Mouse (Mus musculus) CH12.LX (cell line): ENCODE measurements around the gene Hinfp. TPM values are rescaled to one million over a fixed set of nuclear protein-coding genes. Genes with fewer than 3 reads are reported as not detected.
A peak's percentile ranks its signal among the peaks of the same experiment; 100 is the strongest.

Experiments used
- DNase-seq: peaks from one replicate; pipeline ENCODE4 v3.0.0-alpha.2; 2013; ENCODE audit errors: extremely low read depth
- H3K27ac ChIP-seq: 2 replicates; pipeline ENCODE4 v1.5.1; 2012; ENCODE audit warnings: low read depth, mild to moderate bottlenecking, control low read depth, moderate library complexity; ENCODE audit not compliant: insufficient read depth
- H3K27me3 ChIP-seq: replicated peaks from 2 replicates; pipeline ENCODE3; 2012; ENCODE audit warnings: inconsistent platforms
- H3K36me3 ChIP-seq, 2 experiments: replicated peaks in 1 of 2; 2 replicates each; pipeline versions ENCODE3 to v1.6.1; 2012; ENCODE audit warnings: inconsistent platforms in 1 of 2, low read length in 1 of 2, mild to moderate bottlenecking in 1 of 2, mixed read lengths in 1 of 2, moderate library complexity in 1 of 2; ENCODE audit not compliant: control insufficient read depth in 1 of 2, insufficient read depth in 1 of 2
- H3K4me1 ChIP-seq, 2 experiments: 2 replicates each; pipeline ENCODE4 v1.6.1; 2012; ENCODE audit warnings: inconsistent platforms in 1 of 2, moderate library complexity in 1 of 2; ENCODE audit not compliant: insufficient read depth in 2 of 2, control insufficient read depth in 1 of 2
- H3K4me2 ChIP-seq: 2 replicates; pipeline ENCODE4 v1.6.1; 2012; ENCODE audit warnings: low read depth, mild to moderate bottlenecking, control low read depth; ENCODE audit not compliant: poor library complexity, insufficient read depth, severe bottlenecking
- H3K4me3 ChIP-seq, 3 experiments: fragments of 150-350 bp in 1 of 3; sonication (generic) in 1 of 3; replicated peaks in 1 of 3; 2 replicates each; pipeline versions ENCODE3 to v1.5.1; 2011 to 2012; ENCODE audit warnings: low read depth in 2 of 3, low read length in 2 of 3, mild to moderate bottlenecking in 2 of 3, moderate library complexity in 2 of 3, control low read depth in 1 of 3, improper control_type of control experiment in 1 of 3, inconsistent platforms in 1 of 3, mixed read lengths in 1 of 3; ENCODE audit not compliant: poor library complexity in 1 of 3
- H3K79me2 ChIP-seq: replicated peaks from 2 replicates; pipeline ENCODE4 v1.6.1; 2012; ENCODE audit warnings: mild to moderate bottlenecking, moderate library complexity; ENCODE audit not compliant: control insufficient read depth, poor library complexity, insufficient read depth, severe bottlenecking; ENCODE audit errors: extremely low read depth
- H3K9ac ChIP-seq: 2 replicates; pipeline ENCODE4 v1.6.1; 2012; ENCODE audit warnings: low read depth, mild to moderate bottlenecking, control low read depth, moderate library complexity; ENCODE audit not compliant: insufficient read depth
- H3K9me3 ChIP-seq: replicated peaks from 2 replicates; pipeline ENCODE3; 2012; ENCODE audit warnings: low read length, inconsistent platforms, mixed read lengths
- CHD1 ChIP-seq: IDR thresholded peaks from 2 replicates; pipeline ENCODE4 v1.6.1; 2012; ENCODE audit warnings: low read depth, low read length, improper control_type of control experiment, inconsistent platforms
- CHD2 ChIP-seq: IDR thresholded peaks from 2 replicates; pipeline ENCODE4 v1.6.1; 2011; ENCODE audit warnings: low read length, improper control_type of control experiment
- E2F4 ChIP-seq: IDR thresholded peaks from 2 replicates; pipeline ENCODE4 v1.6.1; 2011; ENCODE audit warnings: low read depth, low read length, improper control_type of control experiment; ENCODE audit not compliant: insufficient replicate concordance
- GABPA ChIP-seq: IDR thresholded peaks from 2 replicates; pipeline ENCODE4 v1.6.1; 2012; ENCODE audit warnings: low read depth, low read length, improper control_type of control experiment, inconsistent platforms; ENCODE audit not compliant: insufficient replicate concordance
- HCFC1 ChIP-seq: IDR thresholded peaks from 2 replicates; pipeline ENCODE4 v1.6.1; 2012; ENCODE audit warnings: low read depth, mild to moderate bottlenecking, inconsistent platforms, low read length, improper control_type of control experiment
- IRF4 ChIP-seq: IDR thresholded peaks from 2 replicates; pipeline ENCODE4 v1.6.1; 2014; ENCODE audit warnings: low read depth, mild to moderate bottlenecking, inconsistent platforms, low read length, improper control_type of control experiment
- JUN ChIP-seq: IDR thresholded peaks from 2 replicates; pipeline ENCODE4 v1.6.1; 2011; ENCODE audit warnings: low read depth, mild to moderate bottlenecking, low read length, improper control_type of control experiment, moderate library complexity; ENCODE audit not compliant: insufficient read depth
- JUND ChIP-seq: conservative IDR thresholded peaks from 2 replicates; pipeline ENCODE4 v1.6.1; 2011; ENCODE audit warnings: low read depth, low read length, improper control_type of control experiment
- KAT2A ChIP-seq: IDR thresholded peaks from 2 replicates; pipeline ENCODE4 v1.6.1; 2012; ENCODE audit warnings: low read length, improper control_type of control experiment, inconsistent platforms; ENCODE audit not compliant: insufficient replicate concordance
- MAZ ChIP-seq: IDR thresholded peaks from 2 replicates; pipeline ENCODE4 v1.6.1; 2012; ENCODE audit warnings: low read depth, mild to moderate bottlenecking, inconsistent platforms, low read length, improper control_type of control experiment, moderate library complexity
- MEF2A ChIP-seq: IDR thresholded peaks from 2 replicates; pipeline ENCODE4 v1.6.1; 2014; ENCODE audit warnings: low read depth, mild to moderate bottlenecking, inconsistent platforms, low read length, improper control_type of control experiment, borderline replicate concordance
- NELFE ChIP-seq: IDR thresholded peaks from 2 replicates; pipeline ENCODE4 v1.6.1; 2011; ENCODE audit warnings: low read depth, low read length, improper control_type of control experiment
- PAX5 ChIP-seq: IDR thresholded peaks from 2 replicates; pipeline ENCODE4 v1.6.1; 2012; ENCODE audit warnings: low read length, inconsistent platforms, mixed read lengths
- POLR2AphosphoS2 ChIP-seq: IDR thresholded peaks from 2 replicates; pipeline ENCODE4 v1.6.1; 2011; ENCODE audit warnings: low read depth, low read length, improper control_type of control experiment
- RAD21 ChIP-seq: IDR thresholded peaks from 2 replicates; pipeline ENCODE4 v1.6.1; 2011; ENCODE audit warnings: low read depth, mild to moderate bottlenecking, low read length, improper control_type of control experiment, moderate library complexity
- SIN3A ChIP-seq: IDR thresholded peaks from 2 replicates; pipeline ENCODE4 v1.6.1; 2012; ENCODE audit warnings: low read length, improper control_type of control experiment, inconsistent platforms
- TBP ChIP-seq: conservative IDR thresholded peaks from 2 replicates; pipeline ENCODE4 v1.6.1; 2011; ENCODE audit warnings: low read depth, low read length, improper control_type of control experiment
- TCF12 ChIP-seq: IDR thresholded peaks from 2 replicates; pipeline ENCODE4 v1.6.1; 2014; ENCODE audit warnings: low read depth, mild to moderate bottlenecking, inconsistent platforms, low read length, improper control_type of control experiment
- UBTF ChIP-seq: IDR thresholded peaks from 2 replicates; pipeline ENCODE4 v1.6.1; 2012; ENCODE audit warnings: low read depth, mild to moderate bottlenecking, inconsistent platforms, low read length, improper control_type of control experiment, moderate library complexity
- USF2 ChIP-seq: conservative IDR thresholded peaks from 2 replicates; pipeline ENCODE4 v1.6.1; 2011; ENCODE audit warnings: low read depth, low read length, improper control_type of control experiment
- ZC3H11A ChIP-seq: IDR thresholded peaks from 2 replicates; pipeline ENCODE4 v1.6.1; 2012; ENCODE audit warnings: low read depth, mild to moderate bottlenecking, inconsistent platforms, low read length, improper control_type of control experiment
- ZKSCAN1 ChIP-seq: IDR thresholded peaks from 2 replicates; pipeline ENCODE4 v1.6.1; 2012; ENCODE audit warnings: low read depth, inconsistent platforms, low read length, improper control_type of control experiment, borderline replicate concordance
- ZMIZ1 ChIP-seq: IDR thresholded peaks from 2 replicates; pipeline ENCODE4 v1.6.1; 2012; ENCODE audit warnings: low read depth, mild to moderate bottlenecking, inconsistent platforms, low read length, improper control_type of control experiment
- ZNF384 ChIP-seq: IDR thresholded peaks from 2 replicates; pipeline ENCODE4 v1.6.1; 2012; ENCODE audit warnings: low read depth, low read length, improper control_type of control experiment, inconsistent platforms
- dilution Hi-C: fragments of 300-500 bp; cut with MboI; formaldehyde crosslinking; loops from 2 replicates; pipeline ENCODE4 v1.14.3; 2020; ENCODE audit warnings: low sequenced_read_pairs; ENCODE audit not compliant: extremely low pct_unique_long_range_greater_than_20kb, extremely low pct_ligation_motif_present
- in situ Hi-C: fragments of 300-500 bp; cut with MboI; formaldehyde crosslinking; loops from 3 replicates; pipeline ENCODE4 v1.14.3; 2019; ENCODE audit warnings: low sequenced_read_pairs, low pct_ligation_motif_present, low pct_unique_long_range_greater_than_20kb, mixed read lengths
- polyA plus RNA-seq: library from polyadenylated mRNA; unstranded; fragments of >175 nt; gene quantifications from 2 replicates; pipeline ENCODE4 v1.2.1, GENCODE M21; 2012; ENCODE audit warnings: low read depth; ENCODE audit not compliant: insufficient read length
- total RNA-seq, 2 experiments: library from RNA; depleted of rRNA; stranded (reverse); fragments of 300-350 nt in 1 of 2; fragments of >200 nt in 1 of 2; gene quantifications; 2 replicates each; pipeline ENCODE4 v1.2.3; 2012 to 2014

The Hinfp gene
- total and polyA plus RNA-seq, 3 experiments, result 14.0 to 18.9 (median 16.6) TPM

DNA sequence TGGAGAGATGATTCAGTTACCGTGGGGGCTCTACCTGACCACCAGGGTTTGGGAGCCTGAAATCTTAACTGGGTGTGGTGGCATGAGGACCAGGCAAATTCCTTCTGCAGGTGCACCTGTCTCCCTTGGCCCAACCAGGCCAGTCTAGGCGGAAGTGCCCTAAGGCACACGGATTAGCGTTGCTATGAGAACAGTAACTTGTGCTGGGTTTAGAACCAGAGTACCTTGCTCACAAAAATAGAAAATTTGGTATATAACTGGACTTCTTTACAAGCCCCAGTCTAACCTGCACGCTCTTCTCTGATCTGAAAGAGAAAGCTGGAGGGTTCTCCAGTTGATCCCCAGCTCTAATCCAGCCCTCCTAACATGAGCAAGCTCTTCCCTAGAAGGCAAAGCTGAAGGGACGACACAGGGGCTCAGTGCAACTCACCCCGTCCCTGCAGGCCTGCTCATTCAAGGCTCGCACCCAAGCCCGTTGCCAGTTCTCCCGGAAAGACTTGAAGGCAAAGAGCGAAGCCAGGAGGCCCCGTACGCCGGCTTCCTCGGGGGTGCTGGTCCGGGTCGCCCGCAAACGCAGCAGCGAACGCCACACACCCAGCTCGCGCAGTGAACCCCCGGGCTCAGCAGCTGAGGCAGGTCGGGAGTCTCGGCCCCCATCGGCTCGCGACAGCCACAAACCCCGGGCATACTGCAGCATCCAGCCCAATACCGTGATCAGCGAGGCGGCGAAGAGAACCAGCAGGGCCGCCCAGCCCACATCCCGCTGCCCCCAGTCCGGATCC is 13.8 kb upstream of the Hinfp start:
- Histone ChIP-seq H3K9me3 (no peaks in the 10 kb centered on the region), H3K36me3 (peaks cover 24 to 32% of the 10 kb centered on the region in 2 experiments), H3K4me1 (peaks cover 7 to 30% of the 10 kb centered on the region in 2 experiments; a peak in 3 of 4 replicates), H3K4me3 (peak overlapping the region; percentile 77 to 87 (median 85)), H3K27me3 (peaks cover 4% of the 10 kb centered on the region), H3K79me2 (no peaks in the 10 kb centered on the region), H3K9ac (peak overlapping the region; percentile 80), H3K4me2 (peak overlapping the region; percentile 85), H3K27ac (no peak overlapping the region)
- TF ChIP-seq HCFC1 (no peak), JUND (no peak), TBP (no peak), SIN3A (no peak), POLR2AphosphoS2 (no peak), MEF2A (no peak), MAZ (no peak), USF2 (no peak), UBTF (no peak), E2F4 (no peak), NELFE (no peak), JUN (no peak), CHD1 (no peak), IRF4 (no peak), ZNF384 (no peak), ZMIZ1 (no peak), ZKSCAN1 (no peak)
- DNase-seq, result no peak
- dilution Hi-C loops (no loop called here), in situ Hi-C loops (no loop called here)

GRCm38 (mm10) chr9:44318826-44319095 is 13.3 kb upstream of the Hinfp start:
- TF ChIP-seq ZC3H11A (no peak), ZMIZ1 (no peak), KAT2A (no peak), GABPA (no peak), TCF12 (no peak), USF2 (no peak), CHD2 (no peak), MEF2A (no peak), RAD21 (no peak), PAX5 (no peak)
- Histone ChIP-seq H3K4me2 (peak overlapping the region; percentile 85), H3K27ac (no peak overlapping the region), H3K9ac (no peak overlapping the region), H3K9me3 (no peaks in the 10 kb centered on the region), H3K36me3 (peaks cover 24 to 37% of the 10 kb centered on the region in 2 experiments), H3K4me1 (peaks cover 7 to 27% of the 10 kb centered on the region in 2 experiments; a peak in 3 of 4 replicates), H3K79me2 (no peaks in the 10 kb centered on the region), H3K27me3 (peaks cover 4% of the 10 kb centered on the region), H3K4me3 (peak overlapping the region in 2 of 3 experiments; percentile 20 to 77)
- no peak for DNase-seq
- in situ Hi-C loops (no loop called here), dilution Hi-C loops (no loop called here)
